Mouse (Mus musculus) limb, embryonic 14.5 days (tissue): Measurements from ENCODE around the gene Aup1. TPM values are rescaled to one million over a fixed set of nuclear protein-coding genes. Genes with fewer than 3 reads are reported as not detected.

Experiments used
- ATAC-seq: fragments of 200-750 bp; cut with Nextera tagmentation; 2 replicates; pipeline ENCODE4 v1.8.0; 2017; ENCODE audit warnings: low read depth, moderate number of reproducible peaks, moderate TSS enrichment; ENCODE audit not compliant: low FRiP score
- DNase-seq: peaks from one replicate; pipeline ENCODE4 v3.0.0-alpha.2; 2015; ENCODE audit warnings: low spot score
- H3K27ac ChIP-seq: fragments of 300-500 bp; sonication (generic); replicated peaks from 2 replicates; pipeline ENCODE4 v1.5.1; 2014; ENCODE audit warnings: low read depth, mild to moderate bottlenecking, low read length, moderate library complexity, mixed read lengths
- H3K27me3 ChIP-seq: fragments of 300-500 bp; sonication (generic); 2 replicates; pipeline ENCODE4 v1.6.1; 2014; ENCODE audit warnings: low read length, mixed read lengths; ENCODE audit not compliant: control insufficient read depth, insufficient read depth
- H3K36me3 ChIP-seq: fragments of 300-500 bp; sonication (generic); 2 replicates; pipeline ENCODE4 v1.6.1; 2014; ENCODE audit warnings: mild to moderate bottlenecking, low read length, moderate library complexity, mixed read lengths; ENCODE audit not compliant: control insufficient read depth, insufficient read depth
- H3K4me1 ChIP-seq: fragments of 300-500 bp; sonication (generic); 2 replicates; pipeline ENCODE4 v1.6.1; 2014; ENCODE audit warnings: antibody characterized with exemption, low read length, mixed read lengths; ENCODE audit not compliant: control insufficient read depth, insufficient read depth
- H3K4me2 ChIP-seq: fragments of 300-500 bp; sonication (generic); replicated peaks from 2 replicates; pipeline ENCODE4 v1.6.1; 2014; ENCODE audit warnings: low read depth, mild to moderate bottlenecking, low read length, moderate library complexity; ENCODE audit not compliant: severe bottlenecking
- H3K4me3 ChIP-seq: fragments of 300-500 bp; sonication (generic); replicated peaks from 2 replicates; pipeline ENCODE4 v1.5.1; 2014; ENCODE audit warnings: low read length
- H3K9ac ChIP-seq: fragments of 300-500 bp; sonication (generic); 2 replicates; pipeline ENCODE4 v1.6.1; 2014; ENCODE audit warnings: mild to moderate bottlenecking, low read depth, low read length, moderate library complexity; ENCODE audit not compliant: severe bottlenecking
- H3K9me3 ChIP-seq: fragments of 300-500 bp; sonication (generic); 2 replicates; pipeline ENCODE4 v1.6.1; 2016; ENCODE audit warnings: low read length; ENCODE audit not compliant: control insufficient read depth
- POLR2A ChIP-seq: fragments of 200-500 bp; IDR thresholded peaks from 2 replicates; pipeline ENCODE4 v1.8.0; 2012; ENCODE audit warnings: inconsistent platforms, mild to moderate bottlenecking, moderate library complexity, borderline replicate concordance; ENCODE audit not compliant: insufficient read depth, insufficient read length; ENCODE audit errors: extremely low read depth
- WGBS: fragments of 180-500 bp; shearing (Covaris S2); extraction: QIAGEN DNeasy Blood & Tissue Kit; methylation state at CpG from one replicate; pipeline ENCODE4 v1.1.7; 2014; 5-methylcytosine and 5-hydroxymethylcytosine counted together
- polyA plus RNA-seq, 2 experiments: library from polyadenylated mRNA; depleted of rRNA in 1 of 2; stranded (reverse) in 1 of 2; unstranded in 1 of 2; fragments of >200 nt; fragmentation: Nextera tagmentation in 1 of 2; extraction: Ambion mirVana in 1 of 2; gene quantifications; 2 replicates each; pipeline versions ENCODE4 v1.2.1 to v1.2.3; 2012 to 2014

Aup1 gene
- polyA plus RNA-seq (2012; rRNA removed), result 331 and 427 TPM in 2 replicates
- polyA plus RNA-seq (2014; fragmentation: Nextera tagmentation; extraction: Ambion mirVana), result 131 and 136 TPM in 2 replicates

DNA sequence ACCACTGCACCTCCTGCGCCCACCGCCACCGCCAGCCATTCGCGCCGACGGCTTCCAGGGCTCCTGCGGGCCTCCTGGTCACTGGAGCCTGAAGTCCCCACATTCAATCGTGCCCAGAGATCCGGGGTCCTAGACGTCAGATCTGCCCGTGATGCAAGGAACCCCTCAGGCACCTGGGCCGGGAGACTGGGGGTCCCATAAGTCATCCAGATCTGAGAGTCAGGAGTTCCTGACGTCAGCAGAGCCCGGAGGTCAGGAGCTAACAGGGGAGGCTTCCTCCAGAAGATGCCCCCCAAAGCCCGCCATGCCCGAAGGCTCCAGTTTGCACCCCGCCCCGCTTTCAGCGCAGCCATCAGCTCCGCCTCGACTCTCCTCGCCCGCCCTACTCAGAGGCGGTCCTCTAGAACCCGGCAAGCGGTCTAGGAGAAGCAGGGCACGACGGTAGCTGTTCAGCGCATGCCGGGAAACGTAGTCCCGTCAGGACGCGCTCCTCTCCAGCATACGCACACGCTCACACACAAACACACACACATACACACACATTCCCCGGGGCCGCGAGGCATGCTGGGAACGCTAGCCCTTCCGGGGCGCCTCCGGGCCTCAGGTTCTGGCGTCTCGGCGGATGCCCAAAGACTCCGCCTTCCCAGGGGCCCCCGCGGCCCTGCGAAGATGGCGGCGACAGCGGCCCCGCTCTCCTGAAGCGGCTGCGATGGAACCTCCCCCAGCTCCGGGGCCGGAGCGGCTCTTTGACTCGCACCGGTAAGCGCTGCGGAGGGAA, at the start of gene Aup1:
TSS of gene Aup1 (plus strand) at position 448 of the 778 bp plus-strand sequence.
- Histone ChIP-seq H3K27ac (peak within 1 kb of the TSS; percentile 88), H3K36me3 (peaks cover 34% of the 10 kb centered on the region), H3K9me3 (no peaks in the 10 kb centered on the region), H3K9ac (peak within 1 kb of the TSS; percentile 89), H3K27me3 (no peaks in the 10 kb centered on the region), H3K4me3 (peak within 1 kb of the TSS; percentile 96), H3K4me2 (peak within 1 kb of the TSS; percentile 88), H3K4me1 (peaks cover 20% of the 10 kb centered on the region)
- peak; percentile 89; the same call in 1 of the 2 replicates for TF ChIP-seq POLR2A
- peak; percentile 97 for DNase-seq
- WGBS, result 0% methylated on average over 35 of the region's 64 CpGs
- ATAC-seq, result peak; percentile 95

DNA sequence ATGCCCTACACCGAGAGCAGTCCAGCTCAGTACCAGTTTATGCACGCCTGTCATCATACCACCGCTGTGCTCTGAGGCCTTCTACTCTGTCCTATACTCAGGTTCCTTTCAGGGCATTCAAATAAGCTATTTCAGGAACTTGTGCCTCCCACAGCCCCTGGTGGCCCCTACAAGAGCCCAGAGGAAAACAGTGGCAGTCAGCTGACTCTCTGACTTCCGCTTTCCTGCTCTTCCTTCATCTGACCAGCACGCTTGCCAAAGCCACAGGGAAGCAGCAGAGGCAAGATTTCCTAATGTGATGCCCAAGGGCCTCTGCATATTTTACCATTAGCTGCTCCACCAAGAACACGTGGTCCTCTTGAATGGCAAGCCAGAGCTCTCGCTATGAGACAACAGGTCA, 49.4 kb upstream of the Aup1 start:
- no peaks in the 10 kb centered on the region for H3K36me3 ChIP-seq
- H3K9me3 ChIP-seq, result no peaks in the 10 kb centered on the region
- no peak for TF ChIP-seq POLR2A
- no peaks in the 10 kb centered on the region for H3K4me1 ChIP-seq
- no peak overlapping the region for H3K27ac ChIP-seq
- ATAC-seq (no peak), DNase-seq (no peak)
- 65% methylated on average over 7 of the region's 7 CpGs for WGBS
- H3K9ac ChIP-seq, result no peak overlapping the region
- H3K27me3 ChIP-seq, result no peaks in the 10 kb centered on the region
- H3K4me2 ChIP-seq, result no peak overlapping the region
- no peak overlapping the region for H3K4me3 ChIP-seq

GRCm38 (mm10) chr6:83005444-83006011, 48.8 kb upstream of the Aup1 start:
- DNase-seq (no peak), ATAC-seq (no peak)
- H3K9me3 ChIP-seq, result no peaks in the 10 kb centered on the region
- no peak for TF ChIP-seq POLR2A
- 72% methylated on average over 10 of the region's 10 CpGs for WGBS
- H3K36me3 ChIP-seq, result no peaks in the 10 kb centered on the region
- no peak overlapping the region for H3K27ac ChIP-seq
- H3K4me2 ChIP-seq, result no peak overlapping the region
- H3K4me3 ChIP-seq, result no peak overlapping the region
- H3K27me3 ChIP-seq, result no peaks in the 10 kb centered on the region
- no peak overlapping the region for H3K9ac ChIP-seq
- H3K4me1 ChIP-seq, result no peaks in the 10 kb centered on the region

- H3K4me1 ChIP-seq, result no peaks in the 10 kb centered on the region
- H3K36me3 ChIP-seq, result no peaks in the 10 kb centered on the region
- H3K4me3 ChIP-seq, result no peak overlapping the region
- 83% methylated on average over 6 of the region's 6 CpGs for WGBS
- ATAC-seq (no peak), DNase-seq (no peak)
- no peaks in the 10 kb centered on the region for H3K9me3 ChIP-seq
- no peak overlapping the region for H3K27ac ChIP-seq
- H3K9ac ChIP-seq, result no peak overlapping the region
- no peaks in the 10 kb centered on the region for H3K27me3 ChIP-seq
- H3K4me2 ChIP-seq, result no peak overlapping the region
- TF ChIP-seq POLR2A, result no peak
Measured at GRCm38 (mm10) chr6:83006114-83006513, 48.2 kb upstream of the Aup1 start.

GRCm38 (mm10) chr6:83008659-83009058, 45.7 kb upstream of the Aup1 start:
- Histone ChIP-seq H3K4me3 (no peak overlapping the region), H3K9ac (no peak overlapping the region), H3K4me1 (0 out of 2 replicates have a peak, but pooled peaks cover 2% of the 10 kb centered on the region), H3K27me3 (no peaks in the 10 kb centered on the region), H3K36me3 (no peaks in the 10 kb centered on the region), H3K27ac (no peak overlapping the region), H3K9me3 (no peaks in the 10 kb centered on the region), H3K4me2 (no peak overlapping the region)
- TF ChIP-seq POLR2A, result no peak
- DNase-seq (no peak), ATAC-seq (no peak)
- 61% methylated on average over 3 of the region's 3 CpGs for WGBS
